Mouse (Mus musculus): ENCODE results near the gene Mgat4a. TPM values are rescaled to one million over a fixed set of nuclear protein-coding genes. Genes with fewer than 3 reads are reported as not detected.
"Not testable (repeated sequence)": the region's sequence is repeated elsewhere in the genome, so short reads cannot be mapped to it uniquely, and the experiment has no call there.

Mgat4a gene
- polyA plus RNA-seq, 1 experiment from 2014 or later: 4.1 TPM

GRCm38 (mm10) chr1:37524669-37525068 is 16.1 kb downstream of the Mgat4a start:
- DNase-seq (ENCODE audit: low spot score): no peak
- Histone ChIP-seq H3K4me1 (0 out of 2 replicates have a peak, but pooled peaks cover 5% of the 10 kb centered on the region), H3K4me3 (no peak overlapping the region), H3K27ac (replicated peaks) (no peak overlapping the region), H3K36me3 (replicated peaks) (no peaks in the 10 kb centered on the region), H3K27me3 (replicated peaks; ENCODE audit: low read depth, poor library complexity, severe bottlenecking) (no peaks in the 10 kb centered on the region), H3K9me3 (no peaks in the 10 kb centered on the region)
- 71% methylated on average over 4 of the region's 4 CpGs for WGBS

GRCm38 (mm10) chr1:37524122-37524521 is 16.7 kb downstream of the Mgat4a start:
- not testable (repeated sequence) for H3K27ac ChIP-seq (replicated peaks); H3K4me1 ChIP-seq; DNase-seq (ENCODE audit: low spot score); H3K9me3 ChIP-seq; H3K27me3 ChIP-seq (replicated peaks; ENCODE audit: low read depth, poor library complexity, severe bottlenecking); H3K36me3 ChIP-seq (replicated peaks); H3K4me3 ChIP-seq
- 87% methylated on average over 4 of the region's 4 CpGs for WGBS

GRCm38 (mm10) chr1:37523548-37523947 is 17.3 kb downstream of the Mgat4a start:
- DNase-seq (ENCODE audit: low spot score); H3K27ac ChIP-seq (replicated peaks); H3K9me3 ChIP-seq; H3K27me3 ChIP-seq (replicated peaks; ENCODE audit: low read depth, poor library complexity, severe bottlenecking); H3K4me1 ChIP-seq; H3K36me3 ChIP-seq (replicated peaks); H3K4me3 ChIP-seq: not testable (repeated sequence)
- 95% methylated on average over 3 of the region's 3 CpGs for WGBS

- Histone ChIP-seq H3K4me3 (no peak overlapping the region), H3K9me3 (no peaks in the 10 kb centered on the region), H3K27ac (replicated peaks) (no peak overlapping the region), H3K4me1 (0 out of 2 replicates have a peak, but pooled peaks cover 5% of the 10 kb centered on the region), H3K36me3 (replicated peaks) (no peaks in the 10 kb centered on the region), H3K27me3 (replicated peaks; ENCODE audit: low read depth, poor library complexity, severe bottlenecking) (no peaks in the 10 kb centered on the region)
- WGBS: 89% methylated on average over 5 of the region's 5 CpGs
- no peak for DNase-seq (ENCODE audit: low spot score)
Measured at GRCm38 (mm10) chr1:37522101-37522500, 18.7 kb downstream of the Mgat4a start.

- Histone ChIP-seq H3K36me3 (replicated peaks) (no peaks in the 10 kb centered on the region), H3K27ac (replicated peaks) (no peak overlapping the region), H3K9me3 (no peaks in the 10 kb centered on the region), H3K4me1 (no peaks in the 10 kb centered on the region), H3K4me3 (no peak overlapping the region), H3K27me3 (replicated peaks; ENCODE audit: low read depth, poor library complexity, severe bottlenecking) (no peaks in the 10 kb centered on the region)
- no peak for DNase-seq (ENCODE audit: low spot score)
- WGBS: 90% methylated on average over 4 of the region's 4 CpGs
Measured at GRCm38 (mm10) chr1:37518791-37519190, 22.0 kb downstream of the Mgat4a start.

- Histone ChIP-seq H3K4me3 (no peak overlapping the region), H3K9me3 (no peaks in the 10 kb centered on the region), H3K36me3 (replicated peaks) (no peaks in the 10 kb centered on the region), H3K27me3 (replicated peaks; ENCODE audit: low read depth, poor library complexity, severe bottlenecking) (no peaks in the 10 kb centered on the region), H3K27ac (replicated peaks) (no peak overlapping the region), H3K4me1 (peaks cover 2% of the 10 kb centered on the region)
- 75% methylated on average over 4 of the region's 4 CpGs for WGBS
- no peak for DNase-seq (ENCODE audit: low spot score)
Measured at GRCm38 (mm10) chr1:37518124-37518720, 22.6 kb downstream of the Mgat4a start.

- WGBS: 88% methylated on average over 2 of the region's 2 CpGs
- H3K4me3 ChIP-seq: no peak overlapping the region
Measured at GRCm38 (mm10) chr1:37512961-37513431, 27.8 kb downstream of the Mgat4a start.

GRCm38 (mm10) chr1:37512109-37512640 is 28.6 kb downstream of the Mgat4a start:
- Histone ChIP-seq H3K27me3 (replicated peaks; ENCODE audit: low read depth, poor library complexity, severe bottlenecking) (no peaks in the 10 kb centered on the region), H3K9me3 (no peaks in the 10 kb centered on the region), H3K4me3 (no peak overlapping the region), H3K27ac (replicated peaks) (0 out of 2 replicates have a peak overlapping the region, but pooled peaks have one; percentile 30), H3K4me1 (peaks cover 16% of the 10 kb centered on the region), H3K36me3 (replicated peaks) (no peaks in the 10 kb centered on the region)
- WGBS: 59% methylated on average over 5 of the region's 5 CpGs
- no peak for DNase-seq (ENCODE audit: low spot score)

More at GRCm38 (mm10) chr1:37512961-37513431, 27.8 kb downstream of the Mgat4a start:
- H3K27ac ChIP-seq (replicated peaks): peak overlapping the region; percentile 16; the same call in 1 of the 2 replicates
- no peaks in the 10 kb centered on the region for H3K9me3 ChIP-seq
- peaks cover 16% of the 10 kb centered on the region for H3K4me1 ChIP-seq
- no peaks in the 10 kb centered on the region for H3K27me3 ChIP-seq (replicated peaks; ENCODE audit: low read depth, poor library complexity, severe bottlenecking)
- DNase-seq (ENCODE audit: low spot score): no peak
- no peaks in the 10 kb centered on the region for H3K36me3 ChIP-seq (replicated peaks)

- Histone ChIP-seq H3K36me3 (replicated peaks) (no peaks in the 10 kb centered on the region), H3K9me3 (peaks cover 6% of the 10 kb centered on the region; the same call in 1 of the 2 replicates), H3K27ac (replicated peaks) (no peak overlapping the region), H3K4me1 (peaks cover 16% of the 10 kb centered on the region), H3K27me3 (replicated peaks; ENCODE audit: low read depth, poor library complexity, severe bottlenecking) (no peaks in the 10 kb centered on the region), H3K4me3 (no peak overlapping the region)
- DNase-seq (ENCODE audit: low spot score): no peak
- WGBS: 82% methylated on average over 3 of the region's 3 CpGs
Measured at GRCm38 (mm10) chr1:37510193-37510592, 30.6 kb downstream of the Mgat4a start.

- WGBS: 82% methylated on average over 5 of the region's 5 CpGs
- no peak for DNase-seq (ENCODE audit: low spot score)
- no peak overlapping the region for H3K4me3 ChIP-seq
- H3K27me3 ChIP-seq (replicated peaks; ENCODE audit: low read depth, poor library complexity, severe bottlenecking): no peaks in the 10 kb centered on the region
- H3K4me1 ChIP-seq: peaks cover 23% of the 10 kb centered on the region
- no peak overlapping the region for H3K27ac ChIP-seq (replicated peaks)
- peaks cover 6% of the 10 kb centered on the region; the same call in 1 of the 2 replicates for H3K9me3 ChIP-seq
- H3K36me3 ChIP-seq (replicated peaks): no peaks in the 10 kb centered on the region
Measured at GRCm38 (mm10) chr1:37509437-37509836, 31.4 kb downstream of the Mgat4a start.

GRCm38 (mm10) chr1:37505348-37505730 is 35.5 kb downstream of the Mgat4a start:
- Histone ChIP-seq H3K27ac (replicated peaks) (no peak overlapping the region), H3K4me1 (peaks cover 15% of the 10 kb centered on the region), H3K27me3 (replicated peaks; ENCODE audit: low read depth, poor library complexity, severe bottlenecking) (0 out of 2 replicates have a peak, but pooled peaks cover 4% of the 10 kb centered on the region), H3K4me3 (no peak overlapping the region), H3K36me3 (replicated peaks) (no peaks in the 10 kb centered on the region), H3K9me3 (peaks cover 6% of the 10 kb centered on the region; the same call in 1 of the 2 replicates)
- no peak for DNase-seq (ENCODE audit: low spot score)
- WGBS: 95% methylated on average over 9 of the region's 9 CpGs

GRCm38 (mm10) chr1:37504716-37505347 is 36.0 kb downstream of the Mgat4a start:
- WGBS: 77% methylated on average over 10 of the region's 10 CpGs
- peaks cover 15% of the 10 kb centered on the region for H3K4me1 ChIP-seq
- no peaks in the 10 kb centered on the region for H3K36me3 ChIP-seq (replicated peaks)
- H3K9me3 ChIP-seq: peaks cover 6% of the 10 kb centered on the region; the same call in 1 of the 2 replicates
- peak overlapping the region; percentile 48; the same call in 1 of the 2 replicates for H3K27ac ChIP-seq (replicated peaks)
- H3K4me3 ChIP-seq: no peak overlapping the region
- H3K27me3 ChIP-seq (replicated peaks; ENCODE audit: low read depth, poor library complexity, severe bottlenecking): 0 out of 2 replicates have a peak, but pooled peaks cover 4% of the 10 kb centered on the region
- no peak for DNase-seq (ENCODE audit: low spot score)

Data from embryonic facial prominence, embryonic 10.5 days (tissue).